Mouse (Mus musculus) bone marrow, adult 2 months (tissue): ENCODE results near the gene Ppp1r15b.

ENCODE experiments used
- CTCF ChIP-seq: fragments of 200-500 bp; IDR thresholded peaks from 2 replicates; pipeline ENCODE4 v1.5.1; 2011; ENCODE audit warnings: low read length, control low read depth; ENCODE audit not compliant: control insufficient read depth, insufficient read depth
- POLR2A ChIP-seq: fragments of 200-500 bp; IDR thresholded peaks from 2 replicates; pipeline ENCODE4 v1.6.1; 2011; ENCODE audit warnings: low read depth, mild to moderate bottlenecking, control low read depth, low read length, borderline replicate concordance; ENCODE audit not compliant: control insufficient read depth

GRCm38 (mm10) chr1:133178732-133179440 is 47.9 kb downstream of the Ppp1r15b start:
- TF ChIP-seq POLR2A, result no peak
- no peak for TF ChIP-seq CTCF
